Mouse (Mus musculus): Measurements from ENCODE around the gene Usb1.

Gene Usb1

GRCm38 (mm10) chr8:95335706-95336105, 3.6 kb downstream of the Usb1 start:
- DNase-seq (ENCODE audit: low read depth in 2 of 2, low spot score in 2 of 2) = no peak

GRCm38 (mm10) chr8:95336363-95336762, 4.3 kb downstream of the Usb1 start:
- DNase-seq (ENCODE audit: low read depth in 2 of 2, low spot score in 2 of 2) = no peak

GRCm38 (mm10) chr8:95341721-95342120, 9.6 kb downstream of the Usb1 start:
- DNase-seq (ENCODE audit: low read depth in 2 of 2, low spot score in 2 of 2) = no peak

- DNase-seq (ENCODE audit: low read depth in 2 of 2, low spot score in 2 of 2) = no peak
Observed at GRCm38 (mm10) chr8:95344668-95345067, 12.6 kb downstream of the Usb1 start.

GRCm38 (mm10) chr8:95346643-95347545, 14.8 kb downstream of the Usb1 start:
- peak in 1 of 2 experiments; percentile 51 for DNase-seq (ENCODE audit: low read depth in 2 of 2, low spot score in 2 of 2)

GRCm38 (mm10) chr8:95348356-95348755, 16.3 kb downstream of the Usb1 start:
- no peak for DNase-seq (ENCODE audit: low read depth in 2 of 2, low spot score in 2 of 2)

- DNase-seq (ENCODE audit: low read depth in 2 of 2, low spot score in 2 of 2) = no peak
Observed at GRCm38 (mm10) chr8:95348811-95349630, 16.9 kb downstream of the Usb1 start.

- no peak for DNase-seq (ENCODE audit: low read depth in 2 of 2, low spot score in 2 of 2)
Observed at GRCm38 (mm10) chr8:95351461-95351860, 19.4 kb downstream of the Usb1 start.

- no peak for DNase-seq (ENCODE audit: low read depth in 2 of 2, low spot score in 2 of 2)
Observed at GRCm38 (mm10) chr8:95352151-95352870, 20.2 kb downstream of the Usb1 start, which contains the start of gene Mmp15. Gene Mmp15 (plus strand): TSS chr8:95352268.

- no peak for DNase-seq (ENCODE audit: low read depth in 2 of 2, low spot score in 2 of 2)
Observed at GRCm38 (mm10) chr8:95352871-95353866, 21.1 kb downstream of the Usb1 start.

- no peak for DNase-seq (ENCODE audit: low read depth in 2 of 2, low spot score in 2 of 2)
Observed at GRCm38 (mm10) chr8:95354606-95355005, 22.5 kb downstream of the Usb1 start.

GRCm38 (mm10) chr8:95358550-95359411, 26.7 kb downstream of the Usb1 start:
- no peak for DNase-seq (ENCODE audit: low read depth in 2 of 2, low spot score in 2 of 2)

GRCm38 (mm10) chr8:95360181-95361015, 28.3 kb downstream of the Usb1 start:
- no peak for DNase-seq (ENCODE audit: low read depth in 2 of 2, low spot score in 2 of 2)

- DNase-seq (ENCODE audit: low read depth in 2 of 2, low spot score in 2 of 2) = no peak
Observed at GRCm38 (mm10) chr8:95361016-95361341, 28.9 kb downstream of the Usb1 start.

- no peak for DNase-seq (ENCODE audit: low read depth in 2 of 2, low spot score in 2 of 2)
Observed at GRCm38 (mm10) chr8:95362272-95362671, 30.2 kb downstream of the Usb1 start.

GRCm38 (mm10) chr8:95363849-95364248, 31.8 kb downstream of the Usb1 start:
- no peak for DNase-seq (ENCODE audit: low read depth in 2 of 2, low spot score in 2 of 2)

GRCm38 (mm10) chr8:95369581-95370326, 37.7 kb downstream of the Usb1 start:
- DNase-seq (ENCODE audit: low read depth in 2 of 2, low spot score in 2 of 2) = peak; percentile 14 to 41
